Mouse (Mus musculus) midbrain, embryonic 10.5 days (tissue): ENCODE results near the gene Pde6g. TPM values are rescaled to one million over a fixed set of nuclear protein-coding genes. Genes with fewer than 3 reads are reported as not detected.
"Not testable (repeated sequence)": the region's sequence is repeated elsewhere in the genome, so short reads cannot be mapped to it uniquely, and the experiment has no call there.

Experiments
- DNase-seq: peaks from one replicate; pipeline ENCODE4 v3.0.0-alpha.2; 2017; ENCODE audit warnings: low spot score
- H3K27ac ChIP-seq: fragments of 300-500 bp; sonication (generic); replicated peaks from 2 replicates; pipeline ENCODE4 v1.5.1; 2016; ENCODE audit warnings: mild to moderate bottlenecking
- H3K27me3 ChIP-seq: fragments of 300-500 bp; sonication (generic); 2 replicates; pipeline ENCODE4 v1.6.1; 2016; ENCODE audit warnings: low read depth, mild to moderate bottlenecking; ENCODE audit not compliant: poor library complexity, severe bottlenecking
- H3K36me3 ChIP-seq: fragments of 300-500 bp; sonication (generic); 2 replicates; pipeline ENCODE4 v1.6.1; 2016; ENCODE audit warnings: mild to moderate bottlenecking, moderate library complexity
- H3K4me1 ChIP-seq: fragments of 300-500 bp; sonication (generic); 2 replicates; pipeline ENCODE4 v1.6.1; 2016
- H3K4me3 ChIP-seq: fragments of 300-500 bp; sonication (generic); 2 replicates; pipeline ENCODE4 v1.5.1; 2016; ENCODE audit warnings: mild to moderate bottlenecking, moderate library complexity
- H3K9me3 ChIP-seq: fragments of 300-500 bp; sonication (generic); replicated peaks from 2 replicates; pipeline ENCODE4 v1.6.1; 2016; ENCODE audit warnings: mild to moderate bottlenecking
- WGBS: fragments of 180-500 bp; shearing (Covaris S2); methylation state at CpG from one replicate; pipeline ENCODE4 v1.1.7; 2016; 5-methylcytosine and 5-hydroxymethylcytosine counted together
- polyA plus RNA-seq: library from polyadenylated mRNA; unstranded; fragments of >200 nt; fragmentation: Nextera tagmentation; extraction: Ambion mirVana; gene quantifications from 2 replicates; pipeline ENCODE4 v1.2.1, GENCODE M21; 2016

The Pde6g gene
- polyA plus RNA-seq, 1 experiment from 2014 or later, result 0.20 TPM

DNA sequence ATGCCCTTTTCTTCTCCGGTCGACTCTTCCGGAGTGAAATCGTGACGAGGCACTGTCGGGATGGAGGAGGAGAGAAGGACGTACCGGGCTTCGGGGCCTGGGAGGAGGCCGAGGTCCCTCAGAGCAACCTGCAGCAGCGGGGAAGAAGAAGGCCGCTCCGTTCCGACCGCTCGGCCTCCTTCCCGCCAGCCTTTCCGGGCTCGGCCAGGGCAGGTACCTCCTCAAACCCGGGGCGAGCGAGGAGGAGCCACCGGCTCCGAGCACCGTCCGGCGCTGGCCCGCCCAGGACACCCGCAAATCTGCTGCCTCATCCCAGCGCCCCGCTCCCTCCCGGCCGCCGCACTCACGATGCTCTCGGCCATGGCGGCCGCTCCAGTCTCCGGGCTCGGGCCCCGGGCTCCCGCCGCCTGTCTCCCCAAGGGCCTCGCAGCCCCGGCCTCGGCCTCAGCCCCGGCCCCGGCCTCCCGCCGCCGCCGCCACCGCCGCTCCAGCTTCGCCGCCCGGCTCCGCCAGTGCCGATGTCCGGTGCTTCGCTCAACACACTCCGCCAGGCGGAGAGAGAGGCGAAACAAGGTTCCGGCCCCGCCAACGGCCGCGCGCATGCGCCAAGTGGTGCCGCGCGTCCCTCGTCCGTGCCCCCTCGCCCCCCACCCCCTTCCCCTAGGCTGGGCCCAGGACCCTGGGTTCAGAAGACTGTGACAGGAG lies 16.0 kb downstream of the Pde6g start, which contains the start of gene Nploc4:
Gene Nploc4 (minus strand): TSS at position 557 of the 705 bp plus-strand sequence.
- H3K27ac ChIP-seq, result peak within 1 kb of the TSS; percentile 96
- DNase-seq, result peak; percentile 94
- H3K27me3 ChIP-seq, result no peaks in the 10 kb centered on the region
- no peaks in the 10 kb centered on the region for H3K9me3 ChIP-seq
- WGBS, result under 1% methylated on average over 69 of the region's 77 CpGs
- peaks cover 30% of the 10 kb centered on the region for H3K36me3 ChIP-seq
- peak within 1 kb of the TSS; percentile 81 for H3K4me3 ChIP-seq
- peaks cover 18% of the 10 kb centered on the region for H3K4me1 ChIP-seq

- WGBS, result 94% methylated on average over 3 of the region's 3 CpGs
- no peak overlapping the region for H3K27ac ChIP-seq
- no peak for DNase-seq
- H3K9me3 ChIP-seq, result no peaks in the 10 kb centered on the region
- H3K4me1 ChIP-seq, result no peaks in the 10 kb centered on the region
- no peaks in the 10 kb centered on the region for H3K27me3 ChIP-seq
- peaks cover 91% of the 10 kb centered on the region for H3K36me3 ChIP-seq
- no peak overlapping the region for H3K4me3 ChIP-seq
These were observed 26.6 kb downstream of the Pde6g start for GRCm38 (mm10) chr11:120426727-120427126.

DNA sequence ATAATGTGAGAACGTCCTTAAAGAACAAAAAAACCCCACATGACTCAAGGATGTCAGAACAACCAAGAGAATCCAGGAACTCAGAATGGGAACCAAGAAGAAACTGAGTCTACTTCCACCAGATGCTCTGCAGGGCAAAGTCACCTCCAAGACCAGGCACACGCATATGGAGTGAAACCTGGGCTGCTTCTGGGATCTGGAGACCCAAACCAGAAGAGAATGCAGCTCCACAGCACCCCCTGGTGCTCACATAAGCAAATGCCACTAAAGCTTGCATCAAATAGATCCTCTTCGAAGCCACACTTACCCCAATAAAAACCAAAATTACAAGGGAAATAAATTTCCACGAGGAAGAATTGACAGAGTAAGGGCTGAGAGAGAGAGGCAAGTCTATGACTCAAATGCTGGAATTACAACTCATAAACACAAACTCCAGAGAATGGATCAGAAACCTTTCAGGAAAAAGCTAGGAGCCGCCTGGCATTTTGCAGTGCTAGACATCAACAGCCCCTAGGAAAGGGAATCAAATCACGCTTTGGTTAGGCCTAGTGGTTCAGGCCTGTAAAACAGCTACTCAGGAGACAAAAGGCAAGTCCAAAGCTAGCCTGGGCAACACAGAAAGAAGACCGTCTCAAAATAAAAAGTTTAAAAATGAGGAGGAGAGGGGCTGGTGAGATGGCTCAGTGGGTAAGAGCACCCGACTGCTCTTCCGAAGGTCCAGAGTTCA lies 29.6 kb downstream of the Pde6g start:
- 77% methylated on average over 9 of the region's 9 CpGs for whole genome bisulfite sequencing
- H3K36me3 ChIP-seq, result peaks cover 91% of the 10 kb centered on the region
- peak; percentile 48 for DNase-seq

DNA sequence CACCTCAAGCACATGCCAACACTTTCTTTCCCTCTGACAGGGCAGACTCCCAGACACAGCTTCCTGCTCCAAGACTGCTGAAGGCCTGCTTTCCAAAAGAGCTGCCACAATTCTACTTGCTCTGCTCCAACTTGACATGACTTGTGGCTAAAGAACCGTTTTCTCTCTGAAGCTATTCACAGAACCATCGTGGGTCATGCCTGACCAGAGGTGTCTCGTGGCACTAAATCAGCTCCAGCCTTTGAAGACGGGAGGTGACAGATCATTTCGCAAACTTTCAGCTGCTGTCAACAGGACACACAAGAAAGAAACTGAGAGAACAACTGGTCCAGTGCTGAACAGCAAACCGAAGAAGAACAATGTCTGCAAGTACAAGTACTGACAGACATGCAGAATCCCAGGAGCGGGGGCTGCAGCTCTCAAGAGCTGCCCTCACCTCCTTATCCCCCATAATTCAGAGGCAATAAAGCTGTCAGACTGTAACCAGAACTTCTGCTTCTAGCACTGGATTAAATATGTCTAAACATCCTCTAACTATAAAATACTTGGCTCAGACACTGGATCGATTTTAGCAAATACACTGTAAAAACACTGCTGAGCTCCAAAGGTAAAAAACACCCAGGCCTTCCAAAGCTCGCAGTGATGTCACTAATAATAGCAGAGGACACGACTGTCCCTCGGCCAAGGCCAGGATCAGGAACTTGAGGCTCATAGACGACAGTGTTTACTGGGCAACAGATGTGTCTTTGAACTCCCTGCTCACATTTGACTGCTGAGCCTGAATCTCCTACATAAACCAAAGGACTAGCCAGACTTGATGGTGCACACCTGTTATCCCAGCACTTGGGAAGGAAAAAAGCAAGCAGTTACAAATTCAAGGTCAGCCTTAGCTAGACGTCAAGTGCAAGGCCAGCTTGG lies 30.4 kb downstream of the Pde6g start:
- H3K36me3 ChIP-seq, result peaks cover 91% of the 10 kb centered on the region
- no peak overlapping the region for H3K27ac ChIP-seq
- H3K4me1 ChIP-seq, result no peaks in the 10 kb centered on the region
- H3K27me3 ChIP-seq, result no peaks in the 10 kb centered on the region
- DNase-seq, result no peak
- WGBS, result 93% methylated on average over 13 of the region's 13 CpGs
- H3K4me3 ChIP-seq, result no peak overlapping the region
- H3K9me3 ChIP-seq, result no peaks in the 10 kb centered on the region

More for the DNA sequence above, 29.6 kb downstream of the Pde6g start:
- Histone ChIP-seq H3K9me3 (no peaks in the 10 kb centered on the region), H3K27ac (no peak overlapping the region), H3K4me3 (no peak overlapping the region), H3K27me3 (no peaks in the 10 kb centered on the region), H3K4me1 (no peaks in the 10 kb centered on the region)

- Histone ChIP-seq H3K9me3 (no peaks in the 10 kb centered on the region), H3K4me3 (no peak overlapping the region), H3K36me3 (peaks cover 97% of the 10 kb centered on the region), H3K27ac (no peak overlapping the region), H3K27me3 (no peaks in the 10 kb centered on the region), H3K4me1 (no peaks in the 10 kb centered on the region)
- no peak for DNase-seq
- 94% methylated on average over 1 of the region's 1 CpGs for WGBS
These were observed 34.7 kb downstream of the Pde6g start for GRCm38 (mm10) chr11:120418592-120418991.

DNA sequence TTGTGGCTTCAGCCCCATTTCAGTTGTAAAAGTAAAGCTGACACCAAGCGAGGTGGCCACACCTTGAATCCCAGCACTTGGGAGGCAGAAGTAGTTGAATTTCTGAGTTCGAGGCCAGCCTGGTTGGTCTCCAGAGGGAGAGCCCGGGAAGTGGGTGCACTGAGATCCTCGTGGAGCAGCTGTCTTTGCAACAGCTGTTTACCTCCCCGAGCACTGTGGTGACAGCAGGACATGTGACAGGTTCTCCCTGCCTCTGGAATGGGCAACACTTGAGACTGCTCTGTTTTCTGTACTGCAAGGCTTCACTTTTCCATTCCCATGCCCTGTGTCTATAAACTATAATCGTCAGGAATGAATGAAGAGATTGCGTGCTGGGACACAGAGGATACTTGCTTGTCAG lies 35.4 kb downstream of the Pde6g start:
- Histone ChIP-seq H3K27me3 (no peaks in the 10 kb centered on the region), H3K36me3 (peaks cover 97% of the 10 kb centered on the region), H3K9me3 (no peaks in the 10 kb centered on the region), H3K27ac (no peak overlapping the region), H3K4me3 (no peak overlapping the region), H3K4me1 (no peaks in the 10 kb centered on the region)
- DNase-seq, result no peak
- WGBS, result 94% methylated on average over 7 of the region's 7 CpGs

GRCm38 (mm10) chr11:120413621-120414020 lies 39.7 kb downstream of the Pde6g start:
- not testable (repeated sequence) for H3K4me1 ChIP-seq, H3K9me3 ChIP-seq, H3K4me3 ChIP-seq, H3K27me3 ChIP-seq, DNase-seq, H3K27ac ChIP-seq
- H3K36me3 ChIP-seq, result peaks cover 98% of the 10 kb centered on the region
- 94% methylated on average over 9 of the region's 10 CpGs for WGBS

DNA sequence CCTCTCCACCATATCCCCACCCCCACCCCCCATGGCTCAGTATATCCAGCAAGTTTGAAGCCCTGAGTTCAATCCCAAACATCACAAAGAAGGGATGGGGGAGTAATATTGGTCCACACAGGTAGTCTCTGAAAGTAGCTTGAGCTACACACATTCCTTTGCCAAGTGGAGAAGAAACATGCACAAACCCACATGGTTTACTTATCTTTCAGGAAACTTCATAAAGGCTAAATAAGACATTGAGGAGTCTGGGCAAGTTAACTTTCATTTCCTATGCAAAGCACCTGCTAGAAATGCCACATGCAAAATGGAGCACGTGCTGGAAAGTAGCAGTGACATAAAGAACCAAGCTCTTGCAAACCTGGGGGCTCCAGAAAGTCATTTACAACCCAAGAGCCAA lies 46.9 kb downstream of the Pde6g start:
- Histone ChIP-seq H3K4me1 (no peaks in the 10 kb centered on the region), H3K27ac (no peak overlapping the region), H3K4me3 (no peak overlapping the region), H3K27me3 (no peaks in the 10 kb centered on the region), H3K36me3 (peaks cover 100% of the 10 kb centered on the region), H3K9me3 (no peaks in the 10 kb centered on the region)
- DNase-seq, result no peak
- 90% methylated on average over 1 of the region's 1 CpGs for WGBS

DNA sequence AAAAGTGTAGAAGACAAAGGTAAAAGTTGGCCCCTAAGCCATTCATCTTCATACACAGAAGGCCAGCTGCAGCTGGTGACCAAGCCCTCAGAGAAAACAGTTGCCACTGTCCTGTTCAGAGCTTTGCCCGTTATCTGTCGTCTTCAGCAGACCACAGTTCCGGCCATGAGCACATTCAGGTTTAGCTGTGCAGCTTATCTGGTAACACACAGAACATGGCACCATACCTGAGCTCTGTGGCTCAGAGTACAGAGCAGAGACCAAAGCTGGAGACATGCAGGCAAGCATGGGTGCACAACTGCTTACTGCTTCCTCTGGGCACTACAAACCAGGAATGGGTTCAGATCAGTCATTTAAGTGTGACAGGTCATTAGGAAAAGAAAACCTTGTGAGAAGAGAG lies 47.4 kb downstream of the Pde6g start:
- Histone ChIP-seq H3K36me3 (peaks cover 100% of the 10 kb centered on the region), H3K9me3 (no peaks in the 10 kb centered on the region), H3K4me1 (no peaks in the 10 kb centered on the region), H3K27me3 (no peaks in the 10 kb centered on the region), H3K4me3 (no peak overlapping the region), H3K27ac (no peak overlapping the region)
- 94% methylated on average over 3 of the region's 3 CpGs for WGBS
- no peak for DNase-seq

GRCm38 (mm10) chr11:120404814-120405213 lies 48.5 kb downstream of the Pde6g start:
- 94% methylated on average over 1 of the region's 1 CpGs for WGBS
- H3K27ac ChIP-seq, result no peak overlapping the region
- DNase-seq, result no peak
- H3K4me1 ChIP-seq, result no peaks in the 10 kb centered on the region
- H3K4me3 ChIP-seq, result no peak overlapping the region
- H3K36me3 ChIP-seq, result peaks cover 100% of the 10 kb centered on the region
- H3K27me3 ChIP-seq, result no peaks in the 10 kb centered on the region
- H3K9me3 ChIP-seq, result no peaks in the 10 kb centered on the region

DNA sequence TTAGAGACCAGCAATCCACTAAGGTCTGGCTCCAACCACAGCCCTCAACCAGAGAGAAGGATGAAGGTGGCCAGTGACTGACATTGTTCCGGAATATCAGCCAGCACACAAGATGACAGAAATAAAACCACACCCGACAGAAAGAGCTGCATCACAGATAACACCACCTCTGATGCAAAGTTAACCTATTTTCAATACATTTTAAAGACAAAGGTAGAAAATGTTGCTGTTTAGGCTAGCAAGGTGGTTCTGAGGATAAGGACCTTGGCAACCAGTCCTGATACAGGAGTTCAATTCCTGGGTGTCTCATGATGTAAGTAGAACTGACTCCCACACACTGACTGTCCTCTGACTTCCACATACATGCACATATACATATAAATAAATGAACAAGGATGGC lies 54.0 kb downstream of the Pde6g start:
- Histone ChIP-seq H3K4me3 (no peak overlapping the region), H3K27ac (no peak overlapping the region), H3K4me1 (no peaks in the 10 kb centered on the region), H3K36me3 (peaks cover 97% of the 10 kb centered on the region), H3K9me3 (no peaks in the 10 kb centered on the region), H3K27me3 (no peaks in the 10 kb centered on the region)
- DNase-seq, result no peak
- 91% methylated on average over 2 of the region's 2 CpGs for WGBS
